Mouse (Mus musculus) ES-E14 (cell line): ENCODE measurements around the gene Tnip1. TPM values are rescaled to one million over a fixed set of nuclear protein-coding genes. Genes with fewer than 3 reads are reported as not detected.
A peak's percentile ranks its signal among the peaks of the same experiment; 100 is the strongest.

Experiments used
- DNase-seq: peaks from one replicate; pipeline ENCODE4 v3.0.0-alpha.2; 2013; ENCODE audit warnings: low read depth, low spot score
- H3K27ac ChIP-seq: 2 replicates; pipeline ENCODE4 v1.5.1; 2012; ENCODE audit warnings: low read depth, mild to moderate bottlenecking, low read length, moderate library complexity, mixed read lengths; ENCODE audit not compliant: poor library complexity, insufficient read depth, severe bottlenecking
- H3K36me3 ChIP-seq: 2 replicates; pipeline ENCODE4 v1.6.1; 2012; ENCODE audit warnings: mild to moderate bottlenecking, low read length, moderate library complexity, mixed read lengths; ENCODE audit not compliant: control insufficient read depth, poor library complexity, insufficient read depth, severe bottlenecking
- H3K4me1 ChIP-seq, 2 experiments: fragments of 150-350 bp in 1 of 2; sonication (generic) in 1 of 2; 2 replicates each; pipeline ENCODE4 v1.6.1; 2012; ENCODE audit warnings: low read length in 2 of 2, mild to moderate bottlenecking in 1 of 2, mixed read lengths in 1 of 2; ENCODE audit not compliant: control insufficient read depth in 2 of 2, insufficient read depth in 2 of 2, poor library complexity in 1 of 2
- H3K4me3 ChIP-seq, 2 experiments: fragments of 150-350 bp in 1 of 2; sonication (generic) in 1 of 2; 2 replicates each; pipeline ENCODE4 v1.5.1; 2012; ENCODE audit warnings: low read length in 2 of 2, low read depth in 1 of 2, mild to moderate bottlenecking in 1 of 2, mixed read lengths in 1 of 2; ENCODE audit not compliant: insufficient read depth in 1 of 2, poor library complexity in 1 of 2, severe bottlenecking in 1 of 2
- H3K9ac ChIP-seq: 2 replicates; pipeline ENCODE4 v1.6.1; 2012; ENCODE audit warnings: low read depth, mild to moderate bottlenecking, low read length, mixed read lengths; ENCODE audit not compliant: poor library complexity, insufficient read depth, severe bottlenecking
- H3K9me3 ChIP-seq: fragments of 150-350 bp; sonication (generic); 2 replicates; pipeline ENCODE4 v1.6.1; 2012; ENCODE audit warnings: low read depth, mild to moderate bottlenecking, low read length; ENCODE audit not compliant: control insufficient read depth, insufficient read depth
- CHD2 ChIP-seq: IDR thresholded peaks from 2 replicates; pipeline ENCODE4 v1.6.1; 2014; ENCODE audit warnings: mild to moderate bottlenecking, low read depth, low read length, inconsistent platforms
- HCFC1 ChIP-seq: IDR thresholded peaks from 2 replicates; pipeline ENCODE4 v1.6.1; 2012; ENCODE audit warnings: low read length, inconsistent platforms, borderline replicate concordance; ENCODE audit not compliant: insufficient read depth
- MAFK ChIP-seq: IDR thresholded peaks from 2 replicates; pipeline ENCODE4 v1.6.1; 2014; ENCODE audit warnings: mild to moderate bottlenecking, low read depth, low read length, inconsistent platforms; ENCODE audit not compliant: insufficient read depth
- ZC3H11A ChIP-seq: IDR thresholded peaks from 2 replicates; pipeline ENCODE4 v1.6.1; 2012; ENCODE audit warnings: low read depth, mild to moderate bottlenecking, inconsistent platforms, low read length, borderline replicate concordance
- ZNF384 ChIP-seq: IDR thresholded peaks from 2 replicates; pipeline ENCODE4 v1.6.1; 2012; ENCODE audit warnings: low read depth, low read length, inconsistent platforms
- in situ Hi-C, 2 experiments: fragments of 600-800 bp; cut with MboI; formaldehyde crosslinking; loops; one replicate each; pipeline ENCODE4 v1.15.1; 2025; ENCODE audit warnings: low sequenced_read_pairs in 2 of 2, inconsistent platforms in 1 of 2; ENCODE audit not compliant: unreplicated experiment in 2 of 2
- total RNA-seq: library from RNA; depleted of rRNA; stranded (reverse); fragments of 300-350 nt; gene quantifications from 2 replicates; pipeline ENCODE4 v1.2.3, GENCODE M21; 2012

The Tnip1 gene
- total RNA-seq, 1 experiment, result 14.3 TPM

GRCm38 (mm10) chr11:54987974-54988373 lies 25.3 kb upstream of the Tnip1 start:
- DNase-seq, result peak; percentile 65
- Histone ChIP-seq H3K27ac (no peak overlapping the region), H3K4me3 (no peak overlapping the region), H3K9me3 (no peaks in the 10 kb centered on the region), H3K36me3 (peaks cover 17% of the 10 kb centered on the region; the same call in 1 of the 2 replicates), H3K4me1 (no peaks in the 10 kb centered on the region), H3K9ac (no peak overlapping the region)
- in situ Hi-C loops, result loop anchor here (5.0 to 10.0 kb wide), 2 partner anchors 56 to 103 kb away; no protein-coding TSS in a partner anchor
- TF ChIP-seq CHD2, result no peak
- no peak for TF ChIP-seq MAFK
- TF ChIP-seq HCFC1, result no peak
- peak; percentile 53; the same call in 1 of the 2 replicates for TF ChIP-seq ZC3H11A
- TF ChIP-seq ZNF384, result peak; percentile 97

- H3K9ac ChIP-seq, result no peak overlapping the region
- H3K4me1 ChIP-seq, result no peaks in the 10 kb centered on the region
- no peak for DNase-seq
- H3K27ac ChIP-seq, result no peak overlapping the region
- no peak overlapping the region for H3K4me3 ChIP-seq
- no peaks in the 10 kb centered on the region for H3K9me3 ChIP-seq
- in situ Hi-C loops, result loop anchor here (5.0 to 10.0 kb wide), 2 partner anchors 53 to 100 kb away; no protein-coding TSS in a partner anchor
- H3K36me3 ChIP-seq, result peaks cover 14% of the 10 kb centered on the region; the same call in 1 of the 2 replicates
- no peak for TF ChIP-seq HCFC1
- TF ChIP-seq CHD2, result no peak
- no peak for TF ChIP-seq ZC3H11A
- no peak for TF ChIP-seq ZNF384
- TF ChIP-seq MAFK, result no peak
Measured at GRCm38 (mm10) chr11:54985086-54985485, 22.4 kb upstream of the Tnip1 start.

GRCm38 (mm10) chr11:54984581-54984980 lies 21.9 kb upstream of the Tnip1 start:
- Histone ChIP-seq H3K36me3 (peaks cover 13% of the 10 kb centered on the region; the same call in 1 of the 2 replicates), H3K9me3 (no peaks in the 10 kb centered on the region), H3K27ac (no peak overlapping the region), H3K4me1 (no peaks in the 10 kb centered on the region), H3K4me3 (no peak overlapping the region), H3K9ac (no peak overlapping the region)
- in situ Hi-C loops, result loop anchor here in 1 of 2 experiments (10.0 kb wide), 1 partner anchor 100 kb away; no protein-coding TSS in a partner anchor
- no peak for DNase-seq
- TF ChIP-seq MAFK (no peak), HCFC1 (no peak), ZC3H11A (no peak), ZNF384 (no peak), CHD2 (no peak)

- H3K9ac ChIP-seq, result no peak overlapping the region
- DNase-seq, result no peak
- no peak for TF ChIP-seq HCFC1
- 0 out of 2 replicates have a peak, but pooled peaks have one; percentile 54 for TF ChIP-seq ZC3H11A
- peak; percentile 81 for TF ChIP-seq ZNF384
- H3K27ac ChIP-seq, result no peak overlapping the region
- peaks cover 0 to under 1% of the 10 kb centered on the region in 2 experiments; a peak in 1 of 4 replicates for H3K4me1 ChIP-seq
- in situ Hi-C loops, result loop anchor here in 1 of 2 experiments (10.0 kb wide), 1 partner anchor 99 kb away; no protein-coding TSS in a partner anchor
- no peak overlapping the region for H3K4me3 ChIP-seq
- H3K9me3 ChIP-seq, result no peaks in the 10 kb centered on the region
- peaks cover 12% of the 10 kb centered on the region; the same call in 1 of the 2 replicates for H3K36me3 ChIP-seq
Measured at GRCm38 (mm10) chr11:54984085-54984484, 21.4 kb upstream of the Tnip1 start.
